ENCODE assay signal across 15 mouse cellular contexts in genomic region chr9:65548311-65548710, GRCm38 (mm10). TPM values are rescaled to one million over a fixed set of nuclear protein-coding genes. Genes with fewer than 3 reads are reported as not detected.
DNase-seq lines count a peak whose midpoint lies in the region; ATAC-seq lines count a peak whose summit lies in the region.
"Had no signal": no experiment of that assay in that cellular context is flagged by ENCODE, and none has a peak within 500 bp of the region (broad histone marks: within the 10 kb centered on the region; RNA-seq: fewer than 3 reads in every experiment).

No protein-coding gene starts in this region.

- H3K9me3 ChIP-seq in kidney, embryonic 16.5 days (ENCODE audit: low read length): no peaks in the 10 kb centered on the region
- H3K9me3 ChIP-seq in liver, embryonic 13.5 days (replicated peaks): no peaks in the 10 kb centered on the region
- H3K9me3 ChIP-seq: embryonic facial prominence, embryonic 13.5 days; neural tube, embryonic 12.5 days had no signal

- no peaks in the 10 kb centered on the region for H3K27me3 ChIP-seq in kidney, embryonic 16.5 days (ENCODE audit: insufficient read depth, low read length)
- no peaks in the 10 kb centered on the region for H3K27me3 ChIP-seq in liver, embryonic 13.5 days
- H3K27me3 ChIP-seq: embryonic facial prominence, embryonic 13.5 days; neural tube, embryonic 12.5 days had no signal

- ATAC-seq in kidney, embryonic 16.5 days (ENCODE audit: low FRiP score, low TSS enrichment): no peak
- no peak for ATAC-seq in liver, embryonic 13.5 days (ENCODE audit: low read depth)

- H3K4me1 ChIP-seq in kidney, embryonic 16.5 days (ENCODE audit: insufficient read depth, low read length): peaks cover 28% of the 10 kb centered on the region
- H3K4me1 ChIP-seq in liver, embryonic 13.5 days (replicated peaks): peaks cover 85% of the 10 kb centered on the region

- H3K9ac ChIP-seq in kidney, embryonic 16.5 days (replicated peaks; ENCODE audit: low read length): peak overlapping the region; percentile 44; the same call in 1 of the 2 replicates
- H3K9ac ChIP-seq in liver, embryonic 13.5 days: no peak overlapping the region

- no peak for DNase-seq in kidney, adult 11 months
- peak; percentile 62 for DNase-seq in adrenal gland, postnatal 14 days
- DNase-seq in adrenal gland, postnatal 25 days: peak; percentile 38
- no peak for DNase-seq in liver, embryonic 13.5 days
- no peak for DNase-seq in cerebellum, postnatal 4 days (ENCODE audit: low spot score in 2 of 2)
- DNase-seq in ovary, postnatal 36 days (ENCODE audit: low spot score): no peak
- DNase-seq: cerebellum, adult 9-11 months; heart, adult 18-20 months; heart, postnatal 36 days; kidney, adult 8-10 months; lung, postnatal 36 days; right cerebral cortex, postnatal 14 days had no signal

- WGBS in kidney, embryonic 16.5 days: 53% methylated on average over 8 of the region's 8 CpGs
- WGBS in liver, embryonic 13.5 days (ENCODE audit: insufficient replicate concordance): 80% methylated on average over 8 of the region's 8 CpGs

- H3K27ac ChIP-seq in kidney, embryonic 16.5 days (ENCODE audit: low read length): no peak overlapping the region
- peak overlapping the region; percentile 83 for H3K27ac ChIP-seq in liver, embryonic 13.5 days
- H3K27ac ChIP-seq: embryonic facial prominence, embryonic 13.5 days; neural tube, embryonic 12.5 days had no signal

- no peak overlapping the region for H3K4me2 ChIP-seq in kidney, embryonic 16.5 days (replicated peaks; ENCODE audit: low read depth, low read length)
- H3K4me2 ChIP-seq in liver, embryonic 13.5 days: no peak overlapping the region
- H3K4me2 ChIP-seq: embryonic facial prominence, embryonic 13.5 days; neural tube, embryonic 12.5 days had no signal

- no peak overlapping the region for H3K4me3 ChIP-seq in kidney, embryonic 16.5 days (ENCODE audit: low read length)
- H3K4me3 ChIP-seq in liver, embryonic 13.5 days (replicated peaks): no peak overlapping the region
- H3K4me3 ChIP-seq: embryonic facial prominence, embryonic 13.5 days; neural tube, embryonic 12.5 days had no signal

- no peaks in the 10 kb centered on the region for H3K36me3 ChIP-seq in kidney, embryonic 16.5 days (ENCODE audit: insufficient read depth, low read length)
- peaks cover 15% of the 10 kb centered on the region for H3K36me3 ChIP-seq in liver, embryonic 13.5 days
- H3K36me3 ChIP-seq: neural tube, embryonic 12.5 days had no signal

RNA-seq across cellular contexts. Expression of gene Ankdd1a, which starts 28.3 kb away (rescaled TPM):
- not detected in 2 replicates for polyA plus RNA-seq in kidney, embryonic 16.5 days (2015; fragmentation: Nextera tagmentation; extraction: Ambion mirVana)
- total RNA-seq in adrenal gland, postnatal 14 days (2021): 0.41 TPM in 1 of 2 replicates, not detected in the other
- 2.1 and 3.5 TPM in 2 replicates for total RNA-seq in adrenal gland, postnatal 25 days (2021)
- polyA plus RNA-seq in liver, embryonic 13.5 days (2015; fragmentation: Nextera tagmentation; extraction: Ambion mirVana): not detected in 2 replicates
- total RNA-seq: heart, adult 18-20 months; heart, postnatal 36 days had no signal
- polyA plus RNA-seq: embryonic facial prominence, embryonic 13.5 days had no signal

RNA-seq across cellular contexts. Expression of gene Plekho2, which starts 31.5 kb away (rescaled TPM):
- 18.7 and 19.4 TPM in 2 replicates for polyA plus RNA-seq in kidney, embryonic 16.5 days (2015; fragmentation: Nextera tagmentation; extraction: Ambion mirVana)
- 36.1 and 48.0 TPM in 2 replicates for total RNA-seq in adrenal gland, postnatal 14 days (2021)
- total RNA-seq in adrenal gland, postnatal 25 days (2021): 58.2 and 64.5 TPM in 2 replicates
- polyA plus RNA-seq in liver, embryonic 13.5 days (2015; fragmentation: Nextera tagmentation; extraction: Ambion mirVana): 24.2 and 31.6 TPM in 2 replicates

RNA-seq across cellular contexts. Expression of gene Pif1, which starts 38.6 kb away (rescaled TPM):
- 15.5 and 16.9 TPM in 2 replicates for polyA plus RNA-seq in kidney, embryonic 16.5 days (2015; fragmentation: Nextera tagmentation; extraction: Ambion mirVana)
- 1.7 and 2.9 TPM in 2 replicates for total RNA-seq in adrenal gland, postnatal 14 days (2021)
- 1.1 and 1.6 TPM in 2 replicates for total RNA-seq in adrenal gland, postnatal 25 days (2021)
- polyA plus RNA-seq in liver, embryonic 13.5 days (2015; fragmentation: Nextera tagmentation; extraction: Ambion mirVana): 11.0 and 13.8 TPM in 2 replicates
- total RNA-seq: heart, adult 18-20 months had no signal

Comparison
In these comparisons a context has a peak if more than half of its experiments do, and no peak if none do; other contexts are left out.
1. DNase-seq: peak in adrenal gland, postnatal 14 days (single experiment) and adrenal gland, postnatal 25 days (single experiment); none in kidney, adult 11 months (single experiment), liver, embryonic 13.5 days (single experiment), cerebellum, postnatal 4 days (0 of 2) and ovary, postnatal 36 days (single experiment).